Mouse (Mus musculus) gastrocnemius, postnatal 4 days (tissue): Measurements from ENCODE around the gene Rnf151. TPM values are rescaled to one million over a fixed set of nuclear protein-coding genes. Genes with fewer than 3 reads are reported as not detected.

ENCODE experiments used
- DNase-seq, 2 experiments: peaks; one replicate each; pipeline ENCODE4 v3.0.0; 2021 to 2022; ENCODE audit warnings: low spot score in 2 of 2, mixed read lengths in 2 of 2
- long read RNA-seq, 2 experiments: library from polyadenylated mRNA; stranded (forward); transcript quantifications; one replicate each; pipeline ENCODE4 v2.0.0; 2021
- total RNA-seq, 2 experiments: library from RNA; stranded (reverse); gene quantifications; 2 replicates each; pipeline ENCODE4 v1.2.3; 2021

The Rnf151 gene
- total RNA-seq, result under 1 TPM in 1 of 2 experiments, not detected in 1; 0.23 TPM
- long read RNA-seq, experiment 1, result 0 reads
- long read RNA-seq, experiment 2, result 0 reads

DNA sequence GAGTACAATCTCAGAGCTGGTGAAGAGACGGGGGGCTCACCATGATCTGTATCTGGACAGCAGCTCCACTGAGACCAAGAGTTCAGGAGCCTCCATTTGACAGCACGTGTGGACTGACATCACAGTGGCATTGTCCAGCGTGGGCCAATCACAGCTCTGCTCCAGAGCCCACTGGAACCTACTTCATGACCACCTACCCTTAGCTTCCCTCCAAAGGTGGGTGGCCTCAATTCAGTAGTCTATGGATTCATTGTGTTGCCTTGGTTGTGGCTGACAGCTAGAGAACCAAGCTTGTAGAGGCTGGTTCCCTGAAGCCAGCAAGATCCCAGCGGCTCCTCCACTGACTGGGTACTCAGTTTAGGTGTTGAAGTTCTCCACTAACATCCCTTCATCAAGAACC, at the start of gene Rnf151, which contains the start of gene Rps2:
TSS of gene Rnf151 (minus strand) at position 121 of the 400 bp plus-strand sequence.
TSS of gene Rps2 (plus strand) at position 174 of the 400 bp plus-strand sequence.
- DNase-seq, result no peak

DNA sequence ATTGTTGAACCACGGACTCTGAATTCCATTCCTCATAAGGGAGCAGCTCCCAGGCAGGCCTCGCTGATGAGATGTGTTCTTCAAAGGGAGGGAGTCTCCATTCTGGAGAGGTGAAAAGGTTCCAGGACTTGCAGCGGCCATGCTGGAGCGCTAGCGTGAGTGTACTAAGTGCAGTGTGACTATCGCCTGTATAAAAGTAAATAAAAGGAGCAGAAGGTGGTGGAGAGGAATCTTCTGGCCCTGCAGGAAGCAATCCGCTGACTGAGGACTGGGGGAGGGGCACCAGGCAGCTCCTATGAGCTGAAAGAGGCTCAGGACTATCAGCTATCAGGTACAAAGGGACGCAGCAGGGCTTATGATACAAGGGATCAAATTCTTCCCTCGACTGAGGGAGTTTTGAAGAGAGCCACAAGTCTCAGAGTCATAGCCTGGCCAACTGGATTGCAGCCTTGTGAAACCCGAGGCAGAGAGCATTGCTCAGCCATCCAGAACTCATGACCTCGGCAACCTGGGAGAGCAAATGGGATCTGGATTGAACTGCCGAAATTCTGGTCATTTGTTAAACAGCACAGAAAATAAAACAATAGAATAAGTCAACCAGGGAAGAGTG, 48.5 kb upstream of the Rnf151 start:
- DNase-seq, result no peak

DNA sequence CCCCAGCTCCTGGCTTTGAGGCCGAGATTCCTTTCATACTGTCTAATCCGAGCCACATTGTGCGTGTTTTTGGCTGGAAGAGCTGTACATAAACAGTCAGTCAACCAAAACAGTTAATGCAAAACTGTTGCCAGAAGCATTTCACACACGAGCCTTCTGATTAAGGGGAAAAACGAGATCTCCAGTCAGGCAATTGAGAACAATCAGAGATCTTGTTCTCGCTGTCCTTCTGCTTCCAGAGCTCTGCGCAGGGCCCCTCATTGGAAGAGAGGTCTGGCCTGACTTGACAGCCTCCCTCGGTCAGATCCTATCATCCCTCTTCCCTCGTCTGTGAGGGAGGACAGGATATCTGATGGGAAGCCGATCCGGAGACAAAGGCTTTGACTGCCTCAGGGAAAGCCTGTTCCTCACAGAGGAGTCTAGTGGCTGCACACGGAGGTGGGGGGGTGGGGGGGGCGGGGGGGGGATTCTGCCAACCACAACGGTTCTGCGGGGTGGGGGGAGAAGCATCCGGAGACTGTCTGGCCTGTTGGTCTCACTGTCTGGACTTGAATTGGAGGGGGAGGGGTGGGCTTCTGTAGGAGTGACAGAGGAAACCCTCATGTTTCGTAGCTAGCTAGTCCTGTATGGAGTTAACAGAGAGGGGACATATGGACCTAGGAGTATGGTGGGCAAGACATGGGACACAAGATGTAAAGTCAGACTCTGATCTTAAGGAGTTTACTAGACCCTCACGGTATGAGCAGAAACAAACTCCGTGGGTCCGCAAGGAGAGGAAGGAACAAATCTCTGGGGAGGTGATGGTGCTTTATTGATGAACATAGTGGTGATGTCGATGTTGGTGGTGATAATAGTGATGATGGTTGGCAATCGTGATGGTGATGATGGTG, 47.4 kb upstream of the Rnf151 start:
- DNase-seq, result no peak

DNA sequence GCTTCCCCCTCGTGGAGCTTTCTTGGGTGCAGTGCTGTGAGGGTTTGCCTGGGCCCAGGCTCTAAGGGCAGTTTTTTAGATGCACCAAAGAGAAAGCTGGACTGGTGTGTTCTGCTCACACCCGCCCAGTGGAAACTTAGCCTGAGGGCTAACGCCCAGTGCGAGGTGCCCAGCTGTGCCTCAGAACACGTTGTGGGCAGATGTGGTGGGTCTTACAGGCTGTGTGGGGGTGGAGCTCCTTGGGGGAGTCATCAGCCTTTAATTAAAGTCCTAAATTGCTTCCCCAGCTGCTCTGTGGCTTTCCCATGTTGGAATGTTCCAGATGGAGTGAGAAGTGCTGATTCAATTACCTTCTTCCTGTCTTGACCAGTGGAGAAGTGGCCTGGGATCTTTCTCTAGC, 43.3 kb upstream of the Rnf151 start:
- DNase-seq, result no peak

DNA sequence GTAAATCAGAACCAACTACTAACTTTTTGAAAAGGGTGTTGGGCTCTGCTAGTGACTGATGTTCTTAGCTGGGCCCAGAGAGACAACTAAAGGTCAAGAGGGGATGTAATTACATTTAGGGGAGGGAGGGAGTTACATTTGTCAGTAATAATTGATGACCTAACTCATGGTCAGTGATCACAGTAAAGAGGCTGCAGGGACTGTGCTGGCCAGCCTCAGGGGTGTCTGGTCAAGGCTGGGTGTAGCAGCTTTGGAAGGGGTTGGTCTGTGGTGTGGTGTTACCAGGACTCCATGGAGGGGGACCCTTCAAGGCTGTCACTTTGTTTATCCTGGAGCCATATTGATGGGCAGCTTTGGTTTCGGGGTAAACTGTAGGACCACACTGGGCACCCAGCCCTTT, 39.5 kb upstream of the Rnf151 start:
- DNase-seq, result no peak

DNA sequence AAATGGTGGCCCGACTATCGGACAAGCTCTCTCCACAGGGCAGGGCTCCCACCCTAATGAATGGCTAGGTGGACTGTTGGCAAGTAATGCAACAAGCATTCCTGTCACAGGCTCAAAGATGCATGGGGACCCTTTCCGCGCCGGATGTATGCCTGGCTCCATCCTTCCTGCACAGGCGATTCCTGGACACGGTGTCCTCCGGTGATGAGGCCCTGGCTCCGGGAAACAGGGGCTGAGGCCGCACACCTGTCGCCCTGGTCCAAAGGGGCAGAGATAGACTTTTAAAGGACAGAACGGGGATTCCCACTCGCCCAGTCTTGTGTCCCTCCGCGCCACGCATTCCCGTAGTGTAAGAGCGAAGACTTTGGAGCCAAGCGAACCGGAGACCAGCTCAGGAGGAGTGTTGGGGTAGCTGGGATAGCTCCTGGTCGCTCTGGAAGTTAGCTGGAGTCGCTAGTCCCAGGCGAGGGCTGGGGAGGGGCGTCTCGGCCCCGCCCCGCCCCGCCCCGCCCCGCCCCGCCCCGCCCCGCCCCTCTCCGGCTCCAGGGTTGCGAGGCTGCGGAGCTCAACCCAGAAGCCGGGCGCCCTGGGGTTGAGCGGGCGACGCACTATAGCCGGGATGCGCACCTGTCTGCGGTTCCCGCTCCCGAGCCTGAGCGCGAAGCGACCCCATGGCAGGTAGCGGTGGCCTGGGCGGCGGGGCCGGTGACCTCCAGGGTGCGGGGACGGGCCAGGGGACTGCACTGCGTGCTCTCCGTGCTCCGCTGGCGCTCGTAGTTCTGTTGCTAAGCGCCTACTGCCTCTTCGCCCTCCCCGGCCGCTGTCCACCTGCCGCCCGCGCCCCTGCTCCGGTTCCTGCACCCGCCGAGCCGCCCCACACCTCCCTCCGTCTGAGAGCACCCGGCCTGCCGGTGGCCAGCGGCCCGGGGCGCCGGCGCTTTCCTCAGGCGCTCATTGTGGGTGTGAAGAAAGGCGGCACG, 34.8 kb upstream of the Rnf151 start, which contains the start of gene Hs3st6:
TSS of gene Hs3st6 (plus strand) at position 574 of the 980 bp plus-strand sequence.
- no peak for DNase-seq

DNA sequence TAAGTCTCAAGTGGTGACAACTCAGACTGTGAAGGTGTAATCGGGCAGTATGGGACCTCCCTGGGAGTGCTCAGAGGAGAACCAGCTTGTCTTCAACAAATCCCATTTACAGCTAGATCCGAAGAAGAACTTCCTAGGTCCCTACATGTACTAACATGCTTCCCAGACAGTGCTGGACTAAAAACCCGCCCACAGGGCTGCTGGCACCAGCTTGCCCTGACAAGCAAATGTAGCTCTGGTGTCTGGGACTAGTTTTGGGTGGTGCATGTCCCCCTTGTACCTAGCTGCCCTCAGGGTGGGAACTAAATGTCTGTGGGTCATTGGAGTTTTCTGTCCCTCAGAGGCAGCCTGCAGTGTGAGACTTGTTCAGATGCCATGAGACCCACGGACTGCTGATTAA, 33.7 kb upstream of the Rnf151 start:
- DNase-seq, result no peak

DNA sequence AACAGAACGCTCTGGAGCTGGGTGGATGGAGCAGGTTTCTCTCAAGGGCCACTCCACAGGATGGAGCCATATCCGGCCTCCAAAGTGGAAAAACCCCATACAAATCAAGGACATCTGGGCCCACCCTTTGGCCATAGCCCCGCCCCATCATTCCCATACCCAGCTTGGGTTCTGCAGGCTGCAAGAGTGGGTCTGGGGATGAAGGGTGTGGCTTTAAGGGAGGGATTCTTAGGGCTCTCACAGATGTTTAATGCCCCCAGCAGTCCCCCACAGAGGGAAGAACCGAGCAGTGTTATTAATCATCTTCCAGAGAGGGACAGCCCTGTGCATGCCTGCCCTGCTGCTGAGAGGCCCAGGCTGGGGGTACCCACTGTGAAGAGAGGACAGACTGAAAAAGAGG, 29.1 kb upstream of the Rnf151 start:
- no peak for DNase-seq

DNA sequence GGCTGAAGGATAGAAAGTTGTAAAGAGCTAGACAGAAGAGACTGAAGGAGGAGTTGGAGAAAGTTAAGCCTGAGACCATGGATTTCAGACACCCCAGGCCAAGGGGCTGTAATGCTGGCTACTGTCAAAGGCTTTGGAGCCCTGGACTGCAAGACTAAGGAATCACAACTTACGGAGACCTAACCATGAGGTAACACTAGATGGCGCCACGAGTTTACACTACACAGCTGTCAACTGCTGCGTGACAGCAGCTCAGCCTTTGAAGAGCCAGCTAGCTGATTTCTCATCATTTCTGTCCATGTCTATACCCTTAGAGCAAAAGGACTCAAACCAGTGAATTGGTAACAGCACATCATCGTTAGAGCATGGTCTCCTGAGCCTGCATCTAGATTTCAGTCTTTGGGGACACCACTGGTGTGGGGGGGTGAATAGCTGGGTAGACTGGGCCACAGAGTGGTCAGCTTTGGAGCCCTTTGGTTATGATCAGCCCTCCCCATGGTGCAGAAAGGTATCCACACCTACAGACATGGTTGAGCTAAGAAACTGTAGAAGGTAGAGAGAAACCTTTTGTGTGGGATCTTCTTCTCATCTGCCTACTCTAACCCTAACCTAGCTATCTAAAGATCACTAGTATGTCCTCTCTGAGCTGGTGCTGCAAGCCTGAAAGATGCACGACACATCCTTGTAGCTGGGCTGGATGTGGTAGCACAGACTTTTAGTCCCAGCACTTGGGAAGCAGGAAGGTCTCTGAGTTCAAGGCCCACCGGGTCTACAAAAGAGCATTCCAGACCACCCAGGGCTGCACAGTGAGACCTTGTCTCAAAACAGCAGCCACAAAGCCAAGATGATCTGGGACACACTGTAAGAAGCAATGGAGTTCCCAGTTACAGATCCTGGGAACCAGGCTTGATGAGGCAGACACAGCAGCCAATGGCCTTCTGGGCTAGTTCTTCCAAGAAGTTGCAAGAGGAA, 27.9 kb upstream of the Rnf151 start:
- DNase-seq, result peak; percentile 58 to 80

DNA sequence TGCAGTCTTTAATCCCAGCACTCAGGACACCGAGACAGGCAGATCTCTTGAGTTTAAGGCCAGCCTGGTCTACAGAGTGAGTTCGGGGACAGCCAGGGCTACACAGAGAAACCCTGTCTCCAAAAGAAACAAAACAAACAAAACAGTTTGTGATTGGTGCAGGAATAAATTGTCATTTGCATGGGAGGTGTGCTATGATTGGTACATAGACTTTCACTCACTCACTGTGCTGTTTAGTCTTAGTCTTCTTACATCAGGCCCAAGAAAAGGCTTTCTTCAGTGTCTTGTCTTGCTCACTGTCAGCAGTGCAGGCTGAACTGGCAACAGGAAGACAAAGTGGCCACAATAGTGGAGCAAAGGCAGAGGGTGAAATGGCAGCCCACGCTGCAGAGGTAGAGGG, 26.5 kb upstream of the Rnf151 start:
- no peak for DNase-seq

DNA sequence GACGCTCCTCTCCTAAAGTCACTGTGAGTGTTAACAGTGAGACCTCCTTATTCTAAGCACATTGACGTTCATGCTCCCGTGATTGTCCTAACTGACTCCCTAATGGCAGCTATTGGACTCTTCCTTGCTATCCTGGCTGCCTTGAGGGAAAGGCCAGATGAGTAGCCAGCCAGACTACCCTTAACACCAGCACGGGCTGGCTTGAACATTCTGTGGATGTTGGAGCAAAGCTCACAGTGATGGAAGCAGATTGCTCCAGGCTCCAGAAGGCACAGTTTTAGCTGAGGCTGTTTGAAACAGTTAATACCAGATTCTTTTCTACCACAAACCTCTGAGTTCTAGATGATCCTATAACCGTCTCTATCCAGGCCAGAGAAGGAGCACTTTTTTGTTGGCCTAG, 26.0 kb upstream of the Rnf151 start:
- no peak for DNase-seq

DNA sequence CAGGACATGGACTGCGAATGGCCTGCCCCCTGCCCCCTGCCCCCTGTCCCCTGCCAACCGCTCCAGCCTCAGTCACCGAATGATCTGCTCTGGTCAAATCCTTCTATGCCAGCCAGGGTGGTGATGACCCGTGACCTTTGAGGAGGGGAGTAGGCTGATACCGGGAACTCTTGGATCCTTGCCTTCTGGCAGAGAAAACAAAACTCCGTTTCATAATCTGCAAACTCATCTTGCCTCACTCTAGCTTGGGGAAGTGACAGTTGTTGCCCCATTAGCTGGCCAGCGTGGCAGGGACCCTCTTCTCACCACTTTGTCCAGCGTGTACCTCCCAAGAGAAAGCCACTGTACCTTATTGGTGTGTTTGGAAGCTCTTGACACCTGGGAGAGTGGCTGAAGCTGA, 24.4 kb upstream of the Rnf151 start:
- DNase-seq, result no peak

DNA sequence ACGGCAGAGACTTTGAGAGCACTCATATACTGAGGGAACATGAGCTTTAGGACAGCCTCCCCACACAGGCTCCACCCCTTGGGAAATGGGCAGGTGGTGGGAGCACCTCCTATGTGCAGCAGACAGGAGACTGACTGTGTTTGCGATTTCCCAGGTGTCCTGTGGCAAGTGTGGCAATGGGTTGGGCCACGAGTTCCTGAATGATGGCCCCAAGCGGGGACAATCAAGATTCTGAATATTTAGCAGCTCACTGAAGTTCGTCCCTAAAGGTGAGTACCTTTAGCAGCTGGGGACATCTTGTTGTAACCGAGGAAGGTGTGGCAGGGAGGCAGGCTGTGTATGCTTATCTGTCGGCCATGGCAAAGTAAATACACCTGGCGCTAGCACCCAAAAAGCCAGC, 22.1 kb upstream of the Rnf151 start:
- no peak for DNase-seq

DNA sequence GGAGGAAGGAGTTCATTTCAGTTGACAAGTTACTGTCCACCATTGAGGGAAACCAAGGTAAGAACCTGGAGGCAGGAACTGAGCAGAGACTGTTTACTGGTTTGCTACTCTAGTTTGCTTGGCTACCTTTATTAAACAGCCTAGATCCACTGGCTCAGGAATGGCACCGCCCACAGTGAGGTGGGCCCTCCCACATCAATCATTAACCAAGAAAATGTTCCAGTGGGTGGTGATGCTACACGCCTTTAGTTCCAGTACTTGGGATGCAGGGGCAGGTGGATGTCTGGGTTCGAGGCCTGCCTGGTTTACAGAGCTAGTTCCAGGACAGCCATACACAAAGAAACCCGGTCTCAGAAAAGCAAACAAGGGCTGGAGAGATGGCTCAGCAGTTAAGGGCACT, 20.4 kb upstream of the Rnf151 start:
- DNase-seq, result no peak

DNA sequence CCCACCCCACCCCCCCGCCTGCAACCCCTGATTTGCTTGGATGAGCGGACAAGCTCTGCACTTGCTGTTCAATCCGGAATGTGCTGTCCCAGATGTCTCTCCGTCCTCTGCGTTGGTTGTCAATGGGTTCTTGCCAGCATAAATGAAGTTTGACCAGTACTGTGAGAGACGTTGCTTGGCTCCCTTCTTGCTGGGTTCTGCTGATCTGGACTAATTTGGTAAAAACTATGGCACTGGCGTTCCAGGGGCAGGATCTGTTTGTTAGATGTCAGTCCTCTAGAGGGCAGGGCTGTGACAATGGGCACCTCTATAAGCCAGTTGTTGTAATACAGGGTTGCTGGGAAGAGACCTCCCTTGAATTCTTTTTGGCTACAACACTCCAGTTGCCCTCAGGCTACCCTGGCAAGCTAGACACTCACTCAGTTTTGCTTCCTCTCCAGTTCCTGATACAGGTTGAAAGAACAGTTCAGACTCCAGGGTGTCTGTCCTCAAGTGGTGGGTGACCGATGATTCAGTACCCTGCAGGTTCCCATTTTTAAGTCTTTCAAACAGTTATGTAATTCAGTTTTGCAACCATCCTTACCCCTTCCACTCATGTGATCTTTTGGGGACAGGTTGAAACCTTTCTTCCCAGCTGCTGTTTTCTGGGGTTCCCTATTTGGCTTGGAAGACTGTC, 19.4 kb upstream of the Rnf151 start:
- no peak for DNase-seq

DNA sequence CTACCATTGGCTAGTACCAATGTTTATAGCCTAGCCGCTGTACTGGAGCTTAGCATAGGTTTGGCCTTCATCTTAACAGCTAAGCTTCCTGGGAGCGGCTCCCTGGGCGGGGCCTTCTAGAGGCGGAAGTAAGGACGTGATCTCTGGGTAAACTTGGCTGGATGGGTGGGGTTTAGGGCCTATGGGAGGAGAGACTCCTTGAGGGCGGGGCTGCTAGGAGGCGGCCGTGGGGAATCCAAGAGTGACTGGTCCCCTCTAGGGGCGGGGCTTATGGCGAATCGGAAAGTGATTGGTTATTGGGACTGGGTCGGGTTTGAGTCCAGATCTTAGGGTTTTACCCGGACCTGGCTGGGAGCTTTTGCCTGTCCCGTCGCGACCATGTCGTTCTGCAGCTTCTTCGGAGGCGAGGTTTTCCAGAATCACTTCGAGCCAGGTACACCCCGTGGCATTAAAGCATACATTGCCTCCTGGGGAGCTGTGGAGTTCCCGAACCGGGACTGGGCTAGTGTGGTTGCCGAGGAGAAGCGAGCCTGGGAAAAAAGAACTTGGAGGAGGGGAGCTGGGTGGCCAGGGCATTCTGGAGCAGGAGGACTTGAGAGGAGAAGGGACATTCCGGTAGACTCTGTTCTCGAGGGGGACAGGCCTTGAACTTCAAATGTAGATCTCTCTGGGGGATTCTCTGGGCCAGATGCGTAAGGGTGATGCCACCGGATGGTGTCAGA, 18.6 kb upstream of the Rnf151 start, which contains the start of gene Msrb1:
TSS of gene Msrb1 (plus strand) at position 313 of the 722 bp plus-strand sequence.
- DNase-seq, result peak; percentile 84 to 95

DNA sequence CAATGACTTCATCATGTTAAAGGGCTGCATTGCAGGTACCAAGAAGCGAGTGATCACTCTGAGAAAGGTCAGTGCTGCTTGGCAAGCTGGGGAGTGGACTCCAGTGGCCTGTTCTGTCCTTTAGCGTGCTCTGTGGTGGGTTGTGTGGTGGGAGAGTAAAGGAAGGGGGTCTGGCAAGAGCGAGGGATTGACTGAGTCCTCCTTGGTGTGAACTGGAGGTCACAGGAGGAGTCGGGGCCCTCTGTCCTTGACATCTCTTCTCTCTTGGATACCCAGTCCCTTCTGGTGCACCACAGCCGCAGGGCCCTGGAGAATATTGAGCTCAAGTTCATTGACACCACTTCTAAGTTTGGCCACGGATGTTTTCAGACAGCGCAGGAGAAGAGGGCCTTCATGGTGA, 17.6 kb upstream of the Rnf151 start:
- no peak for DNase-seq

DNA sequence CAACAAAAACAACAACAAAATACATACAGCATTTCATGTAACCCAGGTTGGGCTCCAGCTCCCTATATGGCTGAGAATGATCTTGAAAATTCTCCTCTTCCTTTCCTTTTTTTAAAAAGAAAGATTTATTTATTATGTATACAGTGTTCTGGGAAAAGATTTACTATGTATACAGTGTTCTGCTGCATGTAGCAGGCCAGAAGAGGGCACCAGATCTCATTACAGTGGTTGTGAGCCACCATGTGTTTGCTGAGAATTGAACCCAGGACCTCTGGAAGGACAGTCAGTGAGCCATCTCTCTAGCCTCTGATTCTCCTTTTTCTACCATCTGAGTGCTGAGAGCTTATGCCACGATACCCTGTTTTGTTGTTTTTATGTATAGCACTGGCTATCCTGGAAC, 16.6 kb upstream of the Rnf151 start:
- DNase-seq, result no peak
